Mouse (Mus musculus): ENCODE measurements around the gene Neurod2.

The Neurod2 gene

GRCm38 (mm10) chr11:98331401-98331800 is 2.0 kb upstream of the Neurod2 start:
- DNase-seq = peak in 1 of 2 experiments; percentile 8

- peak; percentile 9 to 30 for DNase-seq
Observed at GRCm38 (mm10) chr11:98330745-98331204, 1.3 kb upstream of the Neurod2 start.

GRCm38 (mm10) chr11:98329960-98330744 is 704 bp upstream of the Neurod2 start:
- peak; percentile 77 to 83 for DNase-seq

GRCm38 (mm10) chr11:98328371-98329069 is 928 bp downstream of the Neurod2 start:
- DNase-seq = peak; percentile 82 to 83

GRCm38 (mm10) chr11:98328031-98328370 is 1.4 kb downstream of the Neurod2 start:
- DNase-seq = peak in 1 of 2 experiments; percentile 84

- DNase-seq = peak; percentile 55 to 76
Observed at GRCm38 (mm10) chr11:98327136-98328030, 2.1 kb downstream of the Neurod2 start.

- peak; percentile 59 to 66 for DNase-seq
Observed at GRCm38 (mm10) chr11:98326741-98327135, 2.7 kb downstream of the Neurod2 start.

GRCm38 (mm10) chr11:98325821-98326218 is 3.6 kb downstream of the Neurod2 start:
- DNase-seq = peak; percentile 55 to 58

- DNase-seq = peak; percentile 58 to 66
Observed at GRCm38 (mm10) chr11:98325191-98325820, 4.1 kb downstream of the Neurod2 start.

GRCm38 (mm10) chr11:98323933-98324332 is 5.5 kb downstream of the Neurod2 start:
- DNase-seq = peak; percentile 31 to 52

- DNase-seq = peak; percentile 80 to 82
Observed at GRCm38 (mm10) chr11:98323136-98323866, 6.1 kb downstream of the Neurod2 start.

GRCm38 (mm10) chr11:98322159-98322558 is 7.3 kb downstream of the Neurod2 start:
- DNase-seq = peak; percentile 54 to 56

GRCm38 (mm10) chr11:98321677-98322003 is 7.8 kb downstream of the Neurod2 start:
- peak; percentile 29 to 57 for DNase-seq

GRCm38 (mm10) chr11:98320806-98321676 is 8.4 kb downstream of the Neurod2 start:
- peak; percentile 93 to 95 for DNase-seq

- DNase-seq = peak; percentile 98 to 99
Observed at GRCm38 (mm10) chr11:98320381-98320780, 9.1 kb downstream of the Neurod2 start.

GRCm38 (mm10) chr11:98319944-98320343 is 9.5 kb downstream of the Neurod2 start:
- peak; percentile 42 to 55 for DNase-seq

- peak in 1 of 2 experiments; percentile 38 for DNase-seq
Observed at GRCm38 (mm10) chr11:98319544-98319943, 9.9 kb downstream of the Neurod2 start.

- peak; percentile 88 to 92 for DNase-seq
Observed at GRCm38 (mm10) chr11:98319120-98319519, 10.3 kb downstream of the Neurod2 start.

- peak; percentile 74 for DNase-seq
Observed at GRCm38 (mm10) chr11:98318421-98319116, 10.9 kb downstream of the Neurod2 start.

- peak; percentile 56 for DNase-seq
Observed at GRCm38 (mm10) chr11:98317479-98317878, 12.0 kb downstream of the Neurod2 start.
